Mouse (Mus musculus): Measurements from ENCODE around the gene Gm20937. TPM values are rescaled to one million over a fixed set of nuclear protein-coding genes. Genes with fewer than 3 reads are reported as not detected.
"Not testable (repeated sequence)": the region's sequence is repeated elsewhere in the genome, so short reads cannot be mapped to it uniquely, and the experiment has no call there.

Gene Gm20937
- not detected in 2 replicates for polyA plus RNA-seq (2015; fragmentation: Nextera tagmentation; extraction: Ambion mirVana)

GRCm38 (mm10) chrY:68294798-68295197, at the start of gene Gm20937:
Gene Gm20937, minus strand, starts transcription at chrY:68294898.
- H3K4me1 ChIP-seq; H3K27ac ChIP-seq (replicated peaks); H3K4me2 ChIP-seq (replicated peaks); H3K9ac ChIP-seq; H3K36me3 ChIP-seq; H3K27me3 ChIP-seq; H3K4me3 ChIP-seq (replicated peaks); ATAC-seq (ENCODE audit: insufficient number of reproducible peaks, low FRiP score, low TSS enrichment, low read depth); H3K9me3 ChIP-seq (replicated peaks): not testable (repeated sequence)
- no CpG with 5 or more reads among the region's 6 CpGs for WGBS

Other genes with a start within 250 kb of the Gm20937 start
- not detected in 2 replicates for gene Gm20816, start 243.1 kb upstream of the Gm20937 start, polyA plus RNA-seq (2015; fragmentation: Nextera tagmentation; extraction: Ambion mirVana)

All from embryonic facial prominence, embryonic 15.5 days (tissue).